Mouse (Mus musculus) lung, embryonic 16.5 days (tissue): ENCODE results near the gene Sprr2h. TPM values are rescaled to one million over a fixed set of nuclear protein-coding genes. Genes with fewer than 3 reads are reported as not detected.

Experiments used
- ATAC-seq: fragments of 200-750 bp; cut with Nextera tagmentation; 2 replicates; pipeline ENCODE4 v1.8.0; 2017; ENCODE audit warnings: low read depth, mild to moderate bottlenecking, moderate library complexity
- H3K27ac ChIP-seq: fragments of 300-500 bp; sonication (generic); 2 replicates; pipeline ENCODE4 v1.5.1; 2014; ENCODE audit warnings: mild to moderate bottlenecking, control low read depth, low read length
- H3K27me3 ChIP-seq: fragments of 300-500 bp; sonication (generic); 2 replicates; pipeline ENCODE4 v1.6.1; 2014; ENCODE audit warnings: low read depth, low read length, mixed read lengths; ENCODE audit not compliant: control insufficient read depth, insufficient read depth
- H3K36me3 ChIP-seq: fragments of 300-500 bp; sonication (generic); 2 replicates; pipeline ENCODE4 v1.6.1; 2014; ENCODE audit warnings: low read length; ENCODE audit not compliant: control insufficient read depth, insufficient read depth
- H3K4me1 ChIP-seq: fragments of 300-500 bp; sonication (generic); replicated peaks from 2 replicates; pipeline ENCODE4 v1.6.1; 2014; ENCODE audit warnings: low read length, mixed read lengths; ENCODE audit not compliant: control insufficient read depth, insufficient read depth
- H3K4me2 ChIP-seq: fragments of 300-500 bp; sonication (generic); 2 replicates; pipeline ENCODE4 v1.6.1; 2014; ENCODE audit warnings: low read depth, low read length, control low read depth
- H3K4me3 ChIP-seq: fragments of 300-500 bp; sonication (generic); 2 replicates; pipeline ENCODE4 v1.5.1; 2014; ENCODE audit warnings: mild to moderate bottlenecking, low read length, control low read depth
- H3K9ac ChIP-seq: fragments of 300-500 bp; sonication (generic); 2 replicates; pipeline ENCODE4 v1.6.1; 2014; ENCODE audit warnings: low read length, control low read depth
- H3K9me3 ChIP-seq: fragments of 300-500 bp; sonication (generic); 2 replicates; pipeline ENCODE4 v1.6.1; 2016; ENCODE audit warnings: low read length; ENCODE audit not compliant: control insufficient read depth
- WGBS: fragments of 180-500 bp; shearing (Covaris S2); extraction: QIAGEN DNeasy Blood & Tissue Kit; methylation state at CpG from one replicate; pipeline ENCODE4 v1.1.7; 2014; 5-methylcytosine and 5-hydroxymethylcytosine counted together
- polyA plus RNA-seq: library from polyadenylated mRNA; unstranded; fragments of >200 nt; fragmentation: Nextera tagmentation; extraction: Ambion mirVana; gene quantifications from 2 replicates; pipeline ENCODE4 v1.2.1, GENCODE M21; 2015

Sprr2h gene
- polyA plus RNA-seq, 1 experiment from 2014 or later = not detected

DNA sequence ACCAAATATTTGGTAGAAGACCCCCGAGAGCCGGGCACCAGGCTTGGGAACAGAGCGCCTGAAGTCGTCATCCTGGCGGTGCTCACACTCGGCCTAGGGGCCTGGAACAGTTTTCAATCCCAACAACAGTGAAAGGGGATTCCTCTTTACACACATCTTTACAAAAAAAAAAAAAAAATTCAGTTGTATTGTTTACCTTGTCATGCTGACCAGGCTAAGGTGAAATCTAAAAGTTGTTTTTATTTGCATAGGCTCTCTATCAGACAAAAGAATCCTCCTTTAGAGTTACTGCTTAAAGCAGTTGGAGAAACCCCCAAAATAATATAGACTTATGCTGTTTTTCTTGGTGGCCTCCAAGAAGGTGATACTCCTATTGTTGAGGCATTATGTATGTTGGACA is 43.8 kb downstream of the Sprr2h start, which contains the start of gene Gm9774:
Gene Gm9774, minus strand, starts transcription at position 101 of the 400 bp plus-strand sequence.
- Histone ChIP-seq H3K4me2 (no peak within 1 kb of the TSS), H3K4me1 (no peaks in the 10 kb centered on the region), H3K9ac (no peak within 1 kb of the TSS), H3K36me3 (no peaks in the 10 kb centered on the region), H3K27ac (no peak within 1 kb of the TSS), H3K27me3 (no peaks in the 10 kb centered on the region), H3K4me3 (no peak within 1 kb of the TSS), H3K9me3 (no peaks in the 10 kb centered on the region)
- WGBS = 74% methylated on average over 6 of the region's 6 CpGs
- ATAC-seq = no peak

GRCm38 (mm10) chr3:92432282-92432681 is 46.8 kb downstream of the Sprr2h start, which contains the start of gene Sprr2k:
Gene Sprr2k, plus strand, starts transcription at chr3:92432582.
- H3K4me2 ChIP-seq = no peak within 1 kb of the TSS
- H3K36me3 ChIP-seq = no peaks in the 10 kb centered on the region
- H3K4me3 ChIP-seq = no peak within 1 kb of the TSS

More at GRCm38 (mm10) chr3:92432282-92432681, 46.8 kb downstream of the Sprr2h start, which contains the start of gene Sprr2k:
- Histone ChIP-seq H3K9me3 (no peaks in the 10 kb centered on the region), H3K27ac (no peak within 1 kb of the TSS), H3K27me3 (no peaks in the 10 kb centered on the region), H3K4me1 (no peaks in the 10 kb centered on the region), H3K9ac (no peak within 1 kb of the TSS)
- ATAC-seq = no peak
- 83% methylated on average over 2 of the region's 2 CpGs for WGBS

Other genes with a start within 250 kb of the Sprr2h start
- gene Lelp1, start 242.9 kb upstream of the Sprr2h start, polyA plus RNA-seq = not detected in 2 replicates
- 0.29 TPM in 1 of 2 replicates, not detected in the other for gene Sprr2a1, start 169.9 kb upstream of the Sprr2h start, polyA plus RNA-seq
- gene Sprr2a2, start 169.8 kb upstream of the Sprr2h start, polyA plus RNA-seq = 3.2 and 14.3 TPM in 2 replicates
- 0.34 and 0.84 TPM in 2 replicates for gene Sprr2a3, start 100.3 kb upstream of the Sprr2h start, polyA plus RNA-seq
- gene Sprr2b, start 69.1 kb upstream of the Sprr2h start, polyA plus RNA-seq = not detected in 2 replicates
- gene Sprr2d, start 46.5 kb upstream of the Sprr2h start, polyA plus RNA-seq = not detected in 2 replicates
- not detected in 2 replicates for gene Sprr2e, start 33.5 kb upstream of the Sprr2h start, polyA plus RNA-seq
- gene Sprr2f, start 20.5 kb upstream of the Sprr2h start, polyA plus RNA-seq = not detected in 2 replicates
- gene Sprr2i, start 22.3 kb downstream of the Sprr2h start, polyA plus RNA-seq = not detected in 2 replicates
- gene Sprr2j-ps, start 32.4 kb downstream of the Sprr2h start, polyA plus RNA-seq = not detected in 2 replicates
- gene Gm9774, start 43.7 kb downstream of the Sprr2h start, polyA plus RNA-seq = 7.8 and 10.3 TPM in 2 replicates
- gene Sprr2k, start 46.9 kb downstream of the Sprr2h start, polyA plus RNA-seq = not detected in 2 replicates
- gene Sprr1b, start 53.1 kb downstream of the Sprr2h start, polyA plus RNA-seq = 0.79 TPM in 1 of 2 replicates, not detected in the other
- not detected in 2 replicates for gene Sprr3, start 73.0 kb downstream of the Sprr2h start, polyA plus RNA-seq
- gene Sprr1a, start 100.2 kb downstream of the Sprr2h start, polyA plus RNA-seq = 0.97 and 2.8 TPM in 2 replicates
- not detected in 2 replicates for gene Sprr4, start 114.8 kb downstream of the Sprr2h start, polyA plus RNA-seq
- not detected in 2 replicates for gene 2310046K23Rik, start 148.8 kb downstream of the Sprr2h start, polyA plus RNA-seq
- gene Ivl, start 188.1 kb downstream of the Sprr2h start, polyA plus RNA-seq = 0.64 TPM in 1 of 2 replicates, not detected in the other
- not detected in 2 replicates for gene Smcp, start 203.3 kb downstream of the Sprr2h start, polyA plus RNA-seq
- gene 2210017I01Rik, start 221.8 kb downstream of the Sprr2h start, polyA plus RNA-seq = not detected in 2 replicates
- gene Lce6a, start 236.0 kb downstream of the Sprr2h start, polyA plus RNA-seq = not detected in 2 replicates